Mouse (Mus musculus) forebrain, postnatal 0 days (tissue): ENCODE data around the gene Ube2g2. TPM values are rescaled to one million over a fixed set of nuclear protein-coding genes. Genes with fewer than 3 reads are reported as not detected.

ENCODE experiments used
- ATAC-seq: fragments of 200-750 bp; cut with Nextera tagmentation; 2 replicates; pipeline ENCODE4 v1.8.0; 2017; ENCODE audit warnings: mild to moderate bottlenecking, moderate library complexity
- DNase-seq: peaks from one replicate; pipeline ENCODE4 v3.0.0-alpha.2; 2015
- H3K27ac ChIP-seq: fragments of 300-500 bp; sonication (generic); 2 replicates; pipeline ENCODE4 v1.5.1; 2014; ENCODE audit warnings: low read depth, mild to moderate bottlenecking, antibody characterized with exemption, low read length, moderate library complexity, mixed read lengths
- H3K27me3 ChIP-seq: fragments of 300-500 bp; sonication (generic); 2 replicates; pipeline ENCODE4 v1.6.1; 2014; ENCODE audit warnings: mild to moderate bottlenecking, low read length, mixed read lengths; ENCODE audit not compliant: insufficient read depth
- H3K36me3 ChIP-seq: fragments of 300-500 bp; sonication (generic); 2 replicates; pipeline ENCODE4 v1.6.1; 2014; ENCODE audit warnings: mild to moderate bottlenecking, moderate library complexity; ENCODE audit not compliant: insufficient read depth
- H3K4me1 ChIP-seq: fragments of 300-500 bp; sonication (generic); 2 replicates; pipeline ENCODE4 v1.6.1; 2014; ENCODE audit warnings: antibody characterized with exemption; ENCODE audit not compliant: insufficient read depth
- H3K4me2 ChIP-seq: fragments of 300-500 bp; sonication (generic); 2 replicates; pipeline ENCODE4 v1.6.1; 2014; ENCODE audit warnings: low read depth, mild to moderate bottlenecking, moderate library complexity
- H3K4me3 ChIP-seq: fragments of 300-500 bp; sonication (generic); 2 replicates; pipeline ENCODE4 v1.5.1; 2014; ENCODE audit warnings: low read depth, low read length, mixed read lengths
- H3K9ac ChIP-seq: fragments of 300-500 bp; sonication (generic); 2 replicates; pipeline ENCODE4 v1.6.1; 2014; ENCODE audit warnings: mild to moderate bottlenecking
- H3K9me3 ChIP-seq: fragments of 300-500 bp; sonication (generic); 2 replicates; pipeline ENCODE4 v1.6.1; 2016; ENCODE audit warnings: low read length
- CTCF ChIP-seq: sonication (generic); IDR thresholded peaks from 2 replicates; pipeline ENCODE4 v1.5.1; 2016; ENCODE audit warnings: antibody characterized with exemption, control low read depth, low read depth
- WGBS: fragments of 180-500 bp; shearing (Covaris S2); extraction: QIAGEN DNeasy Blood & Tissue Kit; methylation state at CpG from one replicate; pipeline ENCODE4 v1.1.7; 2014; 5-methylcytosine and 5-hydroxymethylcytosine counted together
- polyA plus RNA-seq: library from polyadenylated mRNA; unstranded; fragments of >200 nt; fragmentation: Nextera tagmentation; extraction: Ambion mirVana; gene quantifications from 2 replicates; pipeline ENCODE4 v1.2.1, GENCODE M21; 2015
- total RNA-seq: library from RNA; depleted of rRNA; stranded (reverse); fragments of >200 nt; gene quantifications from 2 replicates; pipeline ENCODE4 v1.2.3, GENCODE M21; 2014

Ube2g2 gene
- total and polyA plus RNA-seq, 2 experiments from 2014 or later, result 45.3 to 74.9 TPM

- H3K4me1 ChIP-seq, result peaks cover 14% of the 10 kb centered on the region
- no peak for TF ChIP-seq CTCF
Observed at GRCm38 (mm10) chr10:77583795-77584422, 38.2 kb upstream of the Ube2g2 start.

GRCm38 (mm10) chr10:77586637-77587036 lies 35.4 kb upstream of the Ube2g2 start:
- DNase-seq, result no peak
- Histone ChIP-seq H3K27ac (no peak overlapping the region), H3K4me2 (no peak overlapping the region), H3K4me3 (no peak overlapping the region), H3K4me1 (peaks cover 14% of the 10 kb centered on the region), H3K9me3 (no peaks in the 10 kb centered on the region), H3K27me3 (no peaks in the 10 kb centered on the region), H3K36me3 (peaks cover 29% of the 10 kb centered on the region), H3K9ac (no peak overlapping the region)
- 93% methylated on average over 3 of the region's 3 CpGs for WGBS
- no peak for TF ChIP-seq CTCF
- no peak for ATAC-seq

More at GRCm38 (mm10) chr10:77583795-77584422, 38.2 kb upstream of the Ube2g2 start:
- no peak overlapping the region for H3K4me3 ChIP-seq
- no peak overlapping the region for H3K9ac ChIP-seq
- H3K27ac ChIP-seq, result no peak overlapping the region
- H3K9me3 ChIP-seq, result no peaks in the 10 kb centered on the region
- ATAC-seq (no peak), DNase-seq (no peak)
- H3K27me3 ChIP-seq, result no peaks in the 10 kb centered on the region
- WGBS, result 82% methylated on average over 10 of the region's 10 CpGs
- peaks cover 9% of the 10 kb centered on the region; the same call in 1 of the 2 replicates for H3K36me3 ChIP-seq
- no peak overlapping the region for H3K4me2 ChIP-seq

- Histone ChIP-seq H3K4me3 (no peak overlapping the region), H3K27me3 (no peaks in the 10 kb centered on the region), H3K36me3 (peaks cover 32% of the 10 kb centered on the region), H3K27ac (no peak overlapping the region), H3K4me2 (no peak overlapping the region), H3K9ac (no peak overlapping the region), H3K9me3 (no peaks in the 10 kb centered on the region), H3K4me1 (peaks cover 14% of the 10 kb centered on the region)
- WGBS, result 94% methylated on average over 6 of the region's 6 CpGs
- ATAC-seq, result no peak
- DNase-seq, result no peak
- no peak for TF ChIP-seq CTCF
Observed at GRCm38 (mm10) chr10:77587091-77587775, 34.8 kb upstream of the Ube2g2 start.

DNA sequence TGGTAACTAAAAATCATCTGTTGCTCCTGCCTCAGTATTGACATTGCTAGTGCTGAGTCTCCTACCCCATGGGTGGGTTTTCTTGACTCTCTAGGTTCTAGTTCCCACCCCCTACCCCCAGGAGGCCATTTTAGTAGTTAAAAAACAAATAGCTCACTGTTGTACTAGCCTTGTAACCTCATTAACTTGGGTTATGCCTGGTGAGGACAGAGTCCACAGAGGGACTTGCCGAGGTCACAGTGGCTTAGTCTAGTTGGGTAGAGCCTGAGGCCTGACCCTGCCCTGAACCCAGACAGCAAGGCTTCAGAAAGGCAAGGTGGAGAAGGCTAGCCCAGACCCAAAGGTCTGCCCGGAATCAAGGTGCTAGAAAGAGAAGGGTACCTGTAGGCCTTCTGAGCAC lies 34.0 kb upstream of the Ube2g2 start:
- Histone ChIP-seq H3K4me2 (no peak overlapping the region), H3K4me3 (no peak overlapping the region), H3K9ac (no peak overlapping the region), H3K9me3 (no peaks in the 10 kb centered on the region), H3K27ac (no peak overlapping the region), H3K36me3 (peaks cover 40% of the 10 kb centered on the region), H3K27me3 (no peaks in the 10 kb centered on the region), H3K4me1 (peaks cover 7% of the 10 kb centered on the region)
- ATAC-seq, result no peak
- WGBS, result 88% methylated on average over 2 of the region's 2 CpGs
- TF ChIP-seq CTCF, result no peak
- DNase-seq, result no peak

DNA sequence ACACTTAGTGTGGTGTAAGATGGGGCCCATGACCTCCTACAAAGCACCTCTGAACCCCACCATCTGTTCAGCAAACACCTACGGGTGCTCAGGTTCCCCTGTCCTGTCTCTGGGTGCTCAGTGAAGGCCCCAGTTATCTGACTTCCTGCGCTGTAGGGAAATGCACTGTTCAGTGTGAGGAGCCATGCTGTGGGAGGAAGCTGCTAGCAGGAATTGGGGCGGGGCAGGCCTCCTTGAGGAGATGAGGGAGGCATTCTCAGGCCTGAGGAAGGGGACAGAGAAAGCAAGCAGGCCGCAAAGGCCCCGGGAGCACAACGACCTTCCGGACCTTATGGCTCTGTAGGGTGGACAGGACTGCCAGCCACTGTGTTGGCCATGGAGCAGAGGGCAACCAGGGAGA lies 33.0 kb upstream of the Ube2g2 start:
- Histone ChIP-seq H3K4me1 (no peaks in the 10 kb centered on the region), H3K9ac (no peak overlapping the region), H3K9me3 (no peaks in the 10 kb centered on the region), H3K4me2 (no peak overlapping the region), H3K27me3 (no peaks in the 10 kb centered on the region), H3K4me3 (no peak overlapping the region), H3K36me3 (peaks cover 50% of the 10 kb centered on the region), H3K27ac (peak overlapping the region; percentile 40; the same call in 1 of the 2 replicates)
- ATAC-seq (no peak), DNase-seq (no peak)
- 85% methylated on average over 7 of the region's 7 CpGs for WGBS
- TF ChIP-seq CTCF, result no peak

DNA sequence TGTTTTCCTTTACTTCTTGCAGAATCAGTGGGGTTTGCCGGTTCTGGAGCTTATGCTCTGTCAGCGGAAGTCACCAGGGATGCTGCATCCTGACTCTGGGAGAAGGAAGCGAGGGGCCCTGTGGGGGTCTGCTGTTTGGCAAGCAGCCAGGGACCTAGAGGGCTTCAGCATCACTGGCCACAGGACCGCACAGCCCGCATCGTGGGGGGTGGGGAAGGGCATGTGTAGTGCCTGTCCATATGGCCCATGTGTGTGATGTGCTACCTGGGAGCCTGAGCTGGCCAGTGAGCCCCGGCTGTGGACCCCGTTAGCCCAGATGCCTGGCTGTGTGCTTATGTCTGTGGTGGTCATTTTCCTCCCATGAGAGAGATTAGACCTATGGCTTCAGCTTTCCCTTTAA lies 32.3 kb upstream of the Ube2g2 start:
- Histone ChIP-seq H3K27me3 (no peaks in the 10 kb centered on the region), H3K36me3 (peaks cover 57% of the 10 kb centered on the region), H3K4me1 (no peaks in the 10 kb centered on the region), H3K27ac (no peak overlapping the region; the same call in 1 of the 2 replicates), H3K4me3 (no peak overlapping the region), H3K9ac (no peak overlapping the region), H3K4me2 (no peak overlapping the region), H3K9me3 (no peaks in the 10 kb centered on the region)
- 75% methylated on average over 8 of the region's 8 CpGs for WGBS
- no peak for DNase-seq
- no peak for ATAC-seq
- no peak for TF ChIP-seq CTCF

DNA sequence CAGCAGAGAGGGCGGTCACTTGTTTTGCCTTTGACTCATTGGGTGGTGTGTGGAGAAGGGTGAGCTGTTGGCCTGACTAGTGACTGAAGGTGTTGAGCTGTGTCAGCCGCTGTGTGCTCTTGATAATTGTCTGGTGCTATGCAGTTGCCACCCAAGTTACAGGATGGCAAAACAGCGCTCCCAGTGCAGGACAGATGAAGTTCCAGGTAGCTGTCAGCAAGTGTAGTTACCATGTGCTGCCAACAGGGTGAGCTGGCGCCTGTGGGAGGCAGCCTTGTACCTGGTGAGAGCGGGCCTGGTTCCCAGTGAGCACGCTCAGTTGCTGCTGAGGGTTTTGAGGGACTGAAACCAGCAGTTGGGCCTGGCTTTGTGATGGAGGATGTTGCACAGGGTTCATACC lies 31.3 kb upstream of the Ube2g2 start:
- H3K4me3 ChIP-seq, result no peak overlapping the region
- H3K27ac ChIP-seq, result no peak overlapping the region
- peaks cover 67% of the 10 kb centered on the region for H3K36me3 ChIP-seq
- H3K27me3 ChIP-seq, result no peaks in the 10 kb centered on the region
- DNase-seq, result peak; percentile 48
- WGBS, result 41% methylated on average over 6 of the region's 6 CpGs
- no peak overlapping the region for H3K9ac ChIP-seq
- no peaks in the 10 kb centered on the region for H3K9me3 ChIP-seq
- no peak overlapping the region for H3K4me2 ChIP-seq
- H3K4me1 ChIP-seq, result no peaks in the 10 kb centered on the region
- ATAC-seq, result peak; percentile 82
- peak; percentile 79 for TF ChIP-seq CTCF
